Mouse (Mus musculus) stomach, postnatal 0 days (tissue): ENCODE measurements around the gene Gm28051. TPM values are rescaled to one million over a fixed set of nuclear protein-coding genes. Genes with fewer than 3 reads are reported as not detected.

Experiments used
- ATAC-seq: fragments of 200-750 bp; cut with Nextera tagmentation; 2 replicates; pipeline ENCODE4 v1.8.0; 2017; ENCODE audit not compliant: low FRiP score, low TSS enrichment
- DNase-seq: peaks from one replicate; pipeline ENCODE4 v3.0.0-alpha.2; 2016; ENCODE audit warnings: low spot score
- H3K27ac ChIP-seq: fragments of 300-500 bp; sonication (generic); replicated peaks from 2 replicates; pipeline ENCODE4 v1.5.1; 2014; ENCODE audit warnings: mild to moderate bottlenecking, control low read depth
- H3K27me3 ChIP-seq: fragments of 300-500 bp; sonication (generic); 2 replicates; pipeline ENCODE4 v1.6.1; 2014; ENCODE audit warnings: low read length; ENCODE audit not compliant: control insufficient read depth, insufficient read depth
- H3K36me3 ChIP-seq: fragments of 300-500 bp; sonication (generic); 2 replicates; pipeline ENCODE4 v1.6.1; 2014; ENCODE audit warnings: low read length, mixed read lengths; ENCODE audit not compliant: control insufficient read depth, insufficient read depth
- H3K4me1 ChIP-seq: fragments of 300-500 bp; sonication (generic); replicated peaks from 2 replicates; pipeline ENCODE4 v1.6.1; 2014; ENCODE audit warnings: antibody characterized with exemption; ENCODE audit not compliant: control insufficient read depth, insufficient read depth
- H3K4me2 ChIP-seq: fragments of 300-500 bp; sonication (generic); replicated peaks from 2 replicates; pipeline ENCODE4 v1.6.1; 2014; ENCODE audit warnings: low read depth, mild to moderate bottlenecking, control low read depth, moderate library complexity
- H3K4me3 ChIP-seq: fragments of 300-500 bp; sonication (generic); 2 replicates; pipeline ENCODE4 v1.5.1; 2014; ENCODE audit warnings: low read depth, low read length, control low read depth
- H3K9ac ChIP-seq: fragments of 300-500 bp; sonication (generic); 2 replicates; pipeline ENCODE4 v1.6.1; 2014; ENCODE audit warnings: mild to moderate bottlenecking, low read length, control low read depth, mixed read lengths
- H3K9me3 ChIP-seq: fragments of 300-500 bp; sonication (generic); 2 replicates; pipeline ENCODE4 v1.6.1; 2016; ENCODE audit warnings: low read length; ENCODE audit not compliant: control insufficient read depth
- CTCF ChIP-seq: IDR thresholded peaks from 2 replicates; pipeline ENCODE4 v1.5.1; 2016; ENCODE audit warnings: antibody characterized with exemption, low read depth, mild to moderate bottlenecking, moderate library complexity
- EP300 ChIP-seq: optimal IDR thresholded peaks from 2 replicates; pipeline ENCODE3; 2016; ENCODE audit warnings: antibody characterized with exemption
- WGBS: fragments of 180-500 bp; shearing (Covaris S2); extraction: QIAGEN DNeasy Blood & Tissue Kit; methylation state at CpG from one replicate; pipeline ENCODE4 v1.1.7; 2014; 5-methylcytosine and 5-hydroxymethylcytosine counted together
- polyA plus RNA-seq: library from polyadenylated mRNA; unstranded; fragments of >200 nt; fragmentation: Nextera tagmentation; extraction: Ambion mirVana; gene quantifications from 2 replicates; pipeline ENCODE4 v1.2.1, GENCODE M21; 2015

Gm28051 gene
- polyA plus RNA-seq, 1 experiment from 2014 or later = not detected

GRCm38 (mm10) chr12:102740285-102740684 is 17.3 kb downstream of the Gm28051 start:
- no peaks in the 10 kb centered on the region for H3K36me3 ChIP-seq
- ATAC-seq (no peak), DNase-seq (no peak)
- no peak overlapping the region for H3K27ac ChIP-seq
- H3K9ac ChIP-seq = no peak overlapping the region
- no peak overlapping the region for H3K4me3 ChIP-seq
- TF ChIP-seq EP300 = no peak
- peak; percentile 74 for TF ChIP-seq CTCF
- no peaks in the 10 kb centered on the region for H3K27me3 ChIP-seq
- H3K4me2 ChIP-seq = no peak overlapping the region
- 54% methylated on average over 3 of the region's 3 CpGs for WGBS
- 0 out of 2 replicates have a peak, but pooled peaks cover 3% of the 10 kb centered on the region for H3K4me1 ChIP-seq
- no peaks in the 10 kb centered on the region for H3K9me3 ChIP-seq

DNA sequence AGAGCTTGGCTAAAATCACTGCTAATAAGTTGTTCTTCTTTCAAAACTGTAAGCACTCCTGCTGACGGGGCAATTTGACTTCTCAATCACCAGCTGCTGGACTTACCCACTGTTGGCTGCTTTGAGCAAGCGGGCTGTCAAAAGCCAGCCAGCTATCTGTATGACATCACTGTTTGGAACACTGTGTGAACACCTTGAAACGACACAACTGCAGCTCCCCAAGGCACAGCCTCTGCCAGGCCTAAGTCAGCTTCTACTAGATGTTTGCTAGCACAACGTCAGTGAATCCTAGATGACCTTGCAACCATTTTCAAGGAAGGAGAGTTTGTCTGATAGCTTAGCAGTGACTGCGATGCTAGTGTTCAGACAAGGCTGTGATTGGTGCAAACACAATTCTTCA is 18.5 kb downstream of the Gm28051 start:
- H3K36me3 ChIP-seq = no peaks in the 10 kb centered on the region
- no peaks in the 10 kb centered on the region for H3K9me3 ChIP-seq
- DNase-seq (no peak), ATAC-seq (no peak)
- H3K27ac ChIP-seq = no peak overlapping the region
- no peak overlapping the region for H3K4me2 ChIP-seq
- H3K27me3 ChIP-seq = no peaks in the 10 kb centered on the region
- 0 out of 2 replicates have a peak, but pooled peaks cover 3% of the 10 kb centered on the region for H3K4me1 ChIP-seq
- no peak overlapping the region for H3K4me3 ChIP-seq
- WGBS = 62% methylated on average over 5 of the region's 5 CpGs
- no peak overlapping the region for H3K9ac ChIP-seq
- TF ChIP-seq EP300 = no peak
- TF ChIP-seq CTCF = no peak

- TF ChIP-seq CTCF = peak; percentile 80
- no peak for TF ChIP-seq EP300
- no peaks in the 10 kb centered on the region for H3K36me3 ChIP-seq
- no peaks in the 10 kb centered on the region for H3K9me3 ChIP-seq
- H3K4me3 ChIP-seq = no peak overlapping the region
- peaks cover 2% of the 10 kb centered on the region; the same call in 1 of the 2 replicates for H3K4me1 ChIP-seq
- 6% methylated on average over 4 of the region's 5 CpGs for WGBS
- H3K27ac ChIP-seq = no peak overlapping the region
- no peak overlapping the region for H3K9ac ChIP-seq
- H3K4me2 ChIP-seq = no peak overlapping the region
- ATAC-seq (no peak), DNase-seq (peak; percentile 79)
- no peaks in the 10 kb centered on the region for H3K27me3 ChIP-seq
Measured at GRCm38 (mm10) chr12:102733381-102733780, 24.2 kb downstream of the Gm28051 start.

DNA sequence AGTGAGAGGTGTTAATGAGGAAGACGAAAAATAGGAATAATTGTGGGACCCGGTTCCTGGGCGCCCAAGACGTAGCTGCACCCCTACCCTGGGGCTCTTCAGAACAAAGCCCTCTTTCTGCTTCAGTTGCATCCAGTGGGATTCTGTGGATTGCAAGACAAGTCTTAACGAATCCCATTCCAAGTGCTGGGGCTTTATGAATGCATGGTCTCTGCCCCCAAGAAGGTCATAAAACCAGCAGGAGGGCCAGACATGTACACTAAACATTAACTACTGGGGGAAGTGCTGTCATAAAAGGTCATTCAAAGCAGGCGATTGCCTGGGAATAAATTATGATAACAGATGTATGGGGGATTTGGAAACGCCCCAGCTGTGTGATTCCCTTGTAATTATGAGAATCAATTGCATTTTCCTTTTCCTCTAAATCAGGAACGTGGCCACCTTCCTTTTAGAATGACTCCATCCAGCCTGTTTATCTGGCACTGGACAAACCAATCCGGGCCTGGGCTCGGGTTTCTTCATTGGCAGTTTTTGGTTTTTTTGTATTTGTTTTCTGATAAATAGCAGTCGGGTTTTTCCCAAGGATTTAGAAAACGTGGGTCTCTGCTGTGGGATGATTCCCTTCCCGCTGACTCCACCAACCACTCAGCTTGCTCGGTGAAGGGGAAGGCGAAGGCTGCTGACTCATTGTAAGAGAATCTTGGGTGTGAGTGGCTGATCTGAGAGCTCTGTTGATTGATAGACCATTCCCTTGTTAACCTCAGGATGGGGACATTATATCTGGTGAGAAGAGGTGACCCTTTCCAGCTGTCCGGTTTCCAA is 26.6 kb downstream of the Gm28051 start:
- Histone ChIP-seq H3K27ac (peak overlapping the region; percentile 84), H3K4me2 (peak overlapping the region; percentile 15; the same call in 1 of the 2 replicates), H3K4me3 (no peak overlapping the region), H3K4me1 (peaks cover 2% of the 10 kb centered on the region; the same call in 1 of the 2 replicates), H3K27me3 (no peaks in the 10 kb centered on the region), H3K36me3 (no peaks in the 10 kb centered on the region), H3K9ac (no peak overlapping the region), H3K9me3 (no peaks in the 10 kb centered on the region)
- DNase-seq = peak; percentile 30
- peak; percentile 0 for ATAC-seq
- WGBS = 22% methylated on average over 16 of the region's 16 CpGs
- TF ChIP-seq EP300 = no peak

- peaks cover 2% of the 10 kb centered on the region; the same call in 1 of the 2 replicates for H3K4me1 ChIP-seq
- H3K36me3 ChIP-seq = no peaks in the 10 kb centered on the region
- peak overlapping the region; percentile 84 for H3K27ac ChIP-seq
- no peak for TF ChIP-seq EP300
- no peak for TF ChIP-seq CTCF
- H3K9ac ChIP-seq = no peak overlapping the region
- WGBS = 36% methylated on average over 26 of the region's 26 CpGs
- ATAC-seq (peak; percentile 96), DNase-seq (peak; percentile 91)
- H3K4me3 ChIP-seq = no peak overlapping the region
- no peaks in the 10 kb centered on the region for H3K27me3 ChIP-seq
- H3K9me3 ChIP-seq = no peaks in the 10 kb centered on the region
- peak overlapping the region; percentile 15; the same call in 1 of the 2 replicates for H3K4me2 ChIP-seq
Measured at GRCm38 (mm10) chr12:102729855-102730797, 27.4 kb downstream of the Gm28051 start.
